Mouse (Mus musculus) stomach, embryonic 14.5 days (tissue): ENCODE data around the gene Ralgapb. TPM values are rescaled to one million over a fixed set of nuclear protein-coding genes. Genes with fewer than 3 reads are reported as not detected.

ENCODE experiments used
- ATAC-seq: fragments of 200-750 bp; cut with Nextera tagmentation; 2 replicates; pipeline ENCODE4 v1.8.0; 2017; ENCODE audit warnings: low read depth, moderate TSS enrichment; ENCODE audit not compliant: insufficient number of reproducible peaks, insufficient read depth, low FRiP score
- H3K27ac ChIP-seq: fragments of 300-500 bp; sonication (generic); 2 replicates; pipeline ENCODE4 v1.5.1; 2014; ENCODE audit warnings: mild to moderate bottlenecking, low read length, moderate library complexity, mixed read lengths
- H3K27me3 ChIP-seq: fragments of 300-500 bp; sonication (generic); 2 replicates; pipeline ENCODE4 v1.6.1; 2014; ENCODE audit warnings: low read length, control low read depth, mixed read lengths; ENCODE audit not compliant: control insufficient read depth, insufficient read depth
- H3K36me3 ChIP-seq: fragments of 300-500 bp; sonication (generic); 2 replicates; pipeline ENCODE4 v1.6.1; 2014; ENCODE audit warnings: mild to moderate bottlenecking, control low read depth, low read length, moderate library complexity, mixed read lengths; ENCODE audit not compliant: control insufficient read depth, insufficient read depth
- H3K4me1 ChIP-seq: fragments of 300-500 bp; sonication (generic); 2 replicates; pipeline ENCODE4 v1.6.1; 2014; ENCODE audit warnings: low read length, control low read depth, mixed read lengths; ENCODE audit not compliant: control insufficient read depth, insufficient read depth
- H3K4me2 ChIP-seq: fragments of 300-500 bp; sonication (generic); replicated peaks from 2 replicates; pipeline ENCODE4 v1.6.1; 2014; ENCODE audit warnings: low read depth, low read length, control low read depth
- H3K4me3 ChIP-seq: fragments of 300-500 bp; sonication (generic); 2 replicates; pipeline ENCODE4 v1.5.1; 2014; ENCODE audit warnings: low read depth, low read length, control low read depth
- H3K9ac ChIP-seq: fragments of 300-500 bp; sonication (generic); replicated peaks from 2 replicates; pipeline ENCODE4 v1.6.1; 2014; ENCODE audit warnings: low read depth, mild to moderate bottlenecking, control low read depth, low read length, moderate library complexity, mixed read lengths
- H3K9me3 ChIP-seq: fragments of 300-500 bp; sonication (generic); 2 replicates; pipeline ENCODE4 v1.6.1; 2016; ENCODE audit warnings: low read depth, low read length, control low read depth; ENCODE audit not compliant: control insufficient read depth
- WGBS: fragments of 180-500 bp; shearing (Covaris S2); extraction: QIAGEN DNeasy Blood & Tissue Kit; methylation state at CpG from one replicate; pipeline ENCODE4 v1.1.7; 2014; 5-methylcytosine and 5-hydroxymethylcytosine counted together
- polyA plus RNA-seq: library from polyadenylated mRNA; unstranded; fragments of >200 nt; fragmentation: Nextera tagmentation; extraction: Ambion mirVana; gene quantifications from 2 replicates; pipeline ENCODE4 v1.2.1, GENCODE M21; 2014

Ralgapb gene
- polyA plus RNA-seq, result 26.8 and 26.9 TPM in 2 replicates

DNA sequence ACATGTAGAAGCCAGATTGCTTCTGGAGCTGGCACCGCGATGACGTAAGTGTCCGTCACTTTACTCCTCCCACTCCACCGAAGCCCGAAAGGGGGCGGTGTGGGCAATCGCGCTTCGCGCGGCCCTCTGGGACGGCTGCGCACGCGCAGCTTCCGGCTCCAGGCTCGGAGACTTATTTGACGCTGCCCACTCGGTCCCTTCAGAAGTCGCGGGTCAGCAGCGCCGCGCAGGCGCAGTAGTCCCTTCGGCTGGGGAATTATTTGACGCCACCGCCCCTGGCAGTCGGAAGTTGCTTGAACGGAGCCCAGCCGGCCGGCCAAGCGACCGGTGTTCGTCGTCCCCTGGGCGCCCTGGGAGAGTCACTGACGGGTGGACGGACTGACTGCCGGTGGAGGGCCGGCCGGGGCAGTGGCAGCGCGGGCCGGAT lies at the start of gene Ralgapb:
TSS of gene Ralgapb (plus strand) at position 254 of the 427 bp plus-strand sequence.
- Histone ChIP-seq H3K27ac (peak within 1 kb of the TSS; percentile 84), H3K4me1 (peaks cover 9% of the 10 kb centered on the region), H3K9me3 (no peaks in the 10 kb centered on the region), H3K36me3 (no peaks in the 10 kb centered on the region), H3K4me3 (peak within 1 kb of the TSS; percentile 95), H3K27me3 (no peaks in the 10 kb centered on the region), H3K4me2 (peak within 1 kb of the TSS; percentile 83), H3K9ac (peak within 1 kb of the TSS; percentile 78)
- 0% methylated on average over 45 of the region's 46 CpGs for WGBS
- peak; percentile 89 for ATAC-seq

DNA sequence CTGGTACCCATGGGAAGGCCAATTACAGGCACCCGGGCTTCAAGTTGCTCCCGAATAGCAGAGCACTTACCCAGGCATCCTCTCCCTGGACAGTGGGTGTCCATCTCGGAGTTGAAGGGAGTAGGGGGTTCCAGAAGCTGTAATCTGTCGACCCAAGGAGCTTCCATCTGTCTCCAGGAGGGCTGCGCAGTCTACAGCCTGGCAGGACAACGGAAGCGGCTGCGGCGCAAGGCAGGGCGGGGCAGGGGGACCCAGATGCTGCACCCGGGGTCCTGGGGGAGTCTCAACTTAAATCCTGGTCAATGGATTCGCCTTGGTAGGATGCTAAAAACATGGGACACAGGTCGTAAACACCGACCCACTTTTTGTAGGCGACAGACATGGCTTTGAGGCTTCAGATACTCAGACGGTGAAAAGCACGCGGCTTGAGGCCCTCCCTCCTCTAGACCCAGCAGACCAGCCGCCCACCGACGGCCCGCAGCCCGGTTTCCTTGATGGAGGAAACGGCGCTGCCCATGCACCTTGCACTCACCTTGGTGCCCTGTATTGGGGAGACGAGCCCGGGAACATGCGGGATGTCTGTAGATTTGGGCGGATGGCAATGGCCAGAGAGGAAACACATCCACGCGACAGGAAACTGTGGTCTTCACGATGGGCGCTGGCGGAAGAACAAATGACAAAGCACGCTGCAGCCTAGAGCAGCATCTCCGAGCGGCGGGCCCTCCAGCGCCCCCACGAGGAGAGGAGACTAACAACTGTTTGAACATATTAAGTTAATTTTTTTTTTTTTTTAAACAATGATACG lies 48.6 kb upstream of the Ralgapb start:
- H3K27ac ChIP-seq, result peak overlapping the region; percentile 44; the same call in 1 of the 2 replicates
- WGBS, result under 1% methylated on average over 41 of the region's 41 CpGs

DNA sequence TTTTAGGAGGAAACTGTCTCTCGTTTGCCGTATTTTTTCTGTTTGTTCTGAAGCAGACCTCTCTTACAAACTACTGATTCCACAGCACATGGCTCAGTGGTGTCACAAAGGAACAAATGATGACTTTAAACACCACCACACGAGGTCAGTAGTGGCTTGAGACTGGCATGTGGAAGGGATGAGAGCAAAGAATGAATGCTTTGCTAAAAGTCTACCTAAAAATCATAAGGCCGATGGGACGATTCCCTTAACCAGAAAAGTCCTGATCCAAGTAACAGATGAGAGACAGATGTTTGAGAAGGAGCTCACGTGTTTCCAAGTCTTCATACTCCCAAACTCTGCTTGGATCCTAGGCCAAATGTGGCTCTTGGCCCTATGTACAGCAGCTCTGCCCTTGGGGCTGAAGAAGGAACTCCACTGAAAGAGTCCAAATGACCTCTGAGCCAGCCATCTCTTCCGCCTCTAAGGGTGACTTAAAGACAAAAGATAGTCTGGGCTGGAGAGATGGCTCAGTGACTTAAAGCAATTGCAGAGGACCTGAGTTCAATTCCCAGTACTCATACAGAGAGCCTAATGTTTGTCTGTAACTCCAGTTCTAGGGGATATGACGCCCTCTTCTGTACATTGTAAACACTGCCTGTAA lies 47.8 kb upstream of the Ralgapb start:
- Histone ChIP-seq H3K4me1 (peaks cover 11% of the 10 kb centered on the region), H3K27me3 (no peaks in the 10 kb centered on the region), H3K4me2 (0 out of 2 replicates have a peak overlapping the region, but pooled peaks have one; percentile 22), H3K27ac (peak overlapping the region; percentile 48; the same call in 1 of the 2 replicates), H3K4me3 (peak overlapping the region; percentile 76), H3K9ac (no peak overlapping the region), H3K36me3 (peaks cover 36% of the 10 kb centered on the region), H3K9me3 (no peaks in the 10 kb centered on the region)
- peak; percentile 54; the same call in 1 of the 2 replicates for ATAC-seq
- WGBS, result 39% methylated on average over 8 of the region's 8 CpGs

More for the DNA sequence above, 48.6 kb upstream of the Ralgapb start:
- Histone ChIP-seq H3K36me3 (peaks cover 43% of the 10 kb centered on the region), H3K4me2 (peak overlapping the region; percentile 73), H3K4me1 (peaks cover 11% of the 10 kb centered on the region), H3K27me3 (no peaks in the 10 kb centered on the region), H3K9me3 (no peaks in the 10 kb centered on the region), H3K9ac (peak overlapping the region; percentile 83), H3K4me3 (peak overlapping the region; percentile 76)
- peak; percentile 89 for ATAC-seq

GRCm38 (mm10) chr2:158364175-158364574 lies 45.5 kb upstream of the Ralgapb start:
- WGBS, result 77% methylated on average over 4 of the region's 4 CpGs
- Histone ChIP-seq H3K9me3 (no peaks in the 10 kb centered on the region), H3K4me1 (peaks cover 11% of the 10 kb centered on the region), H3K4me3 (no peak overlapping the region), H3K9ac (no peak overlapping the region), H3K27ac (no peak overlapping the region), H3K36me3 (peaks cover 12% of the 10 kb centered on the region), H3K27me3 (no peaks in the 10 kb centered on the region), H3K4me2 (no peak overlapping the region)
- ATAC-seq, result no peak

DNA sequence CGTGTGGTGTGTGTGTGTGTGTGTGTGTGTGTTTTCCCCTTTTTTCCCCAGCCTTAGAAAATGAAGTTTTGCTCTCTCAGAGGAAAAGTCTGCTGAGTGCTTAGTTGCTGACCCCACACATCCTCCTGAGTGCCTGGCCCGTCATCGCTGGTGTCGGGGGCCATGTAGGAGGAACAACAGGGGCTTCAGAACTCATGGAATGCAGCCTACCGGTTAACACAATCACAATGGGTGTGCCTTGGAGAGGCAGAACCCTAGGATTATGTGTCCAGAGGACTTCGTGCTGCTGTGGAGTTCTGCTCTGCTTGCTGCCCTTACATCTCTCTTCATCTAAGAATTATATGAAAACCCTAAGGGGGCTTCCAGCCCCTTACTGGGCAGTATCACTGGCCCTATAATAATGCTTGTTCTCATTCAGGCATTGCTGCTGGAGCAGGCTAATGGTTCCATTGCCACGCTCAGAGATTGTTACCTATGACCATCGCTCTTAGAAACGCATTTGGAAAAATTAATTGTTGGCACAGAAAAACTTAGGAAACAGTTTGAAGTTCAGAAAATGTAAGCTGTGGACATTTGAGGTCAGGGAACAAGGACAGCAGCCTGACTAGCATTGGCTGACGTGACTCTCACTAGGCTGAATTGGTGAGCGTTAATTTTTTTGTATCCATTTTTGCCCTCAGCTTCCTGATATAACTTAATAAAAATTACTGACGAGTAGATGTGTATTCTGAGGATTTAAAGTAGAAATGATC lies 44.4 kb upstream of the Ralgapb start:
- H3K9ac ChIP-seq, result no peak overlapping the region
- peaks cover 1% of the 10 kb centered on the region; the same call in 1 of the 2 replicates for H3K36me3 ChIP-seq
- no peak for ATAC-seq
- peaks cover 2% of the 10 kb centered on the region; the same call in 1 of the 2 replicates for H3K4me1 ChIP-seq
- no peaks in the 10 kb centered on the region for H3K27me3 ChIP-seq
- H3K4me2 ChIP-seq, result no peak overlapping the region
- 71% methylated on average over 12 of the region's 12 CpGs for WGBS
- H3K4me3 ChIP-seq, result no peak overlapping the region
- H3K27ac ChIP-seq, result no peak overlapping the region
- H3K9me3 ChIP-seq, result no peaks in the 10 kb centered on the region

DNA sequence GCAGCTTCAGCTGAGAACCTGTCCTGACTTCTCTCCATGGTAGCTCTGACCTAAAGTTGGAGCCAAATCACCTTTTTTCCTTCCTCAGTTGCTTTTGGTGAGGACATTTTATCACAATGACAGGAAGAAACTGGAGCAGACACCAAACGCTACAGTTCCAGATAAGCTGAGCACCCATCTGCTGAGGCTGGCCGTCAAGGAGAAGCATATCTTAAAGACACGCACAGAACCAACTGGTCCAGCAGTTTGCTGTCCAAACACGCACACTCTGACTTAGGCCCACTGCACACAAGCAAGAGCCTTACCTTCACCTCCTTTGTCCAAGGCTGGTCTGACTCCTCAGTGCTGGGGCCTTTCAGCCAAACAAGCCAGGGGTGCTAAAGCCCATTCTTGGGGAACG lies 42.0 kb upstream of the Ralgapb start:
- Histone ChIP-seq H3K4me3 (no peak overlapping the region), H3K36me3 (no peaks in the 10 kb centered on the region), H3K27ac (no peak overlapping the region), H3K9ac (no peak overlapping the region), H3K4me1 (no peaks in the 10 kb centered on the region), H3K9me3 (no peaks in the 10 kb centered on the region), H3K27me3 (no peaks in the 10 kb centered on the region), H3K4me2 (no peak overlapping the region)
- WGBS, result 85% methylated on average over 5 of the region's 5 CpGs
- ATAC-seq, result no peak

DNA sequence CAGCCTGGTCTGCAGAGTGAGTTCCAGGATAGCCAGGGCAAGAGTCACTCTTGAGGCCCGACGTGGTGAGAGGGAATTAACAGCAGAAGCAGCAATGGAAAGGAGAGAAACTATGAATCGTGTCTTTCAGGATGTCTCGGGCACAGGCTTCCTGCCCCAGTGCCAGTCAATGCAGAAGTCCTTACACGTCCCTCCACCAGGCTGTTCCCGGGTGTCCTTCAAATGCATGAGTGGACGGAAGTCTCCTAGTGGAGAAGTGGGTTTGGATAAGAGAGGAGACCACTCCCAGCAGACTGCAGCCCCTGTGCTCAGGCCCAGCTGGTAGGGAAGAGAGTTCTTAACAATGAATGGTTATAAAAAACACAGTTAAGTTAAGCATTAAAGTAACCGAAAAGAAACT lies 41.3 kb upstream of the Ralgapb start:
- H3K9ac ChIP-seq, result no peak overlapping the region
- no peaks in the 10 kb centered on the region for H3K36me3 ChIP-seq
- no peak overlapping the region for H3K27ac ChIP-seq
- ATAC-seq, result no peak
- H3K9me3 ChIP-seq, result no peaks in the 10 kb centered on the region
- no peak overlapping the region for H3K4me2 ChIP-seq
- no peaks in the 10 kb centered on the region for H3K4me1 ChIP-seq
- no peak overlapping the region for H3K4me3 ChIP-seq
- 91% methylated on average over 8 of the region's 8 CpGs for WGBS
- H3K27me3 ChIP-seq, result no peaks in the 10 kb centered on the region
